Mouse (Mus musculus) heart, postnatal 0 days (tissue): ENCODE results near the gene Hba-a1.

Experiments used
- CTCF ChIP-seq: IDR thresholded peaks from 2 replicates; pipeline ENCODE4 v1.5.1; 2016; ENCODE audit warnings: antibody characterized with exemption, control low read depth, low read depth
- EP300 ChIP-seq: IDR thresholded peaks from 2 replicates; pipeline ENCODE4 v1.6.1; 2016; ENCODE audit warnings: antibody characterized with exemption, low read depth

- TF ChIP-seq CTCF: no peak
- TF ChIP-seq EP300: no peak
These were observed 23.7 kb downstream of the Hba-a1 start for GRCm38 (mm10) chr11:32307006-32307405.
